Mouse (Mus musculus) thymus, adult 2 months (tissue): ENCODE measurements around the gene Hadhb. TPM values are rescaled to one million over a fixed set of nuclear protein-coding genes. Genes with fewer than 3 reads are reported as not detected.

ENCODE experiments used
- DNase-seq: peaks from one replicate; pipeline ENCODE4 v3.0.0; 2021
- H3K27ac ChIP-seq: fragments of 200-500 bp; 2 replicates; pipeline ENCODE4 v1.5.1; 2012; ENCODE audit warnings: low read length, control low read depth; ENCODE audit not compliant: control insufficient read depth, insufficient read depth
- H3K27me3 ChIP-seq: fragments of 200-500 bp; 2 replicates; pipeline ENCODE4 v1.6.1; 2012; ENCODE audit warnings: mild to moderate bottlenecking, low read length, moderate library complexity, mixed read lengths; ENCODE audit not compliant: control insufficient read depth, insufficient read depth
- H3K36me3 ChIP-seq: fragments of 200-500 bp; 2 replicates; pipeline ENCODE4 v1.6.1; 2012; ENCODE audit warnings: mild to moderate bottlenecking, low read length, moderate library complexity; ENCODE audit not compliant: control insufficient read depth, insufficient read depth
- H3K4me1 ChIP-seq: fragments of 200-500 bp; replicated peaks from 2 replicates; pipeline ENCODE4 v1.6.1; 2012; ENCODE audit warnings: low read length; ENCODE audit not compliant: control insufficient read depth, insufficient read depth
- H3K4me3 ChIP-seq: fragments of 200-500 bp; 2 replicates; pipeline ENCODE4 v1.5.1; 2012; ENCODE audit warnings: mild to moderate bottlenecking, low read length, control low read depth, moderate library complexity; ENCODE audit not compliant: control insufficient read depth, insufficient read depth
- CTCF ChIP-seq: fragments of 200-500 bp; IDR thresholded peaks from 2 replicates; pipeline ENCODE4 v1.5.1; 2012; ENCODE audit warnings: mild to moderate bottlenecking, control low read depth, low read length, moderate library complexity, borderline replicate concordance; ENCODE audit not compliant: control insufficient read depth, poor library complexity, insufficient read depth; ENCODE audit errors: extremely low read depth
- POLR2A ChIP-seq: fragments of 200-500 bp; IDR thresholded peaks from 2 replicates; pipeline ENCODE4 v1.6.1; 2012; ENCODE audit warnings: mild to moderate bottlenecking, low read length, control low read depth, moderate library complexity; ENCODE audit not compliant: control insufficient read depth, poor library complexity, insufficient read depth; ENCODE audit errors: extremely low read depth
- WGBS: fragments of 180-500 bp; shearing (Covaris S2); methylation state at CpG from one replicate; pipeline ENCODE4 v1.1.7; 2018; 5-methylcytosine and 5-hydroxymethylcytosine counted together
- polyA plus RNA-seq: library from polyadenylated mRNA; depleted of rRNA; stranded (reverse); fragments of >200 nt; gene quantifications from 2 replicates; pipeline ENCODE4 v1.2.3, GENCODE M21; 2012

Gene Hadhb
- polyA plus RNA-seq, 1 experiment, result 140 TPM

- H3K27ac ChIP-seq, result no peak overlapping the region
- TF ChIP-seq CTCF (no peak), POLR2A (no peak)
- WGBS, result 96% methylated on average over 5 of the region's 5 CpGs
- no peak overlapping the region for H3K4me3 ChIP-seq
- H3K4me1 ChIP-seq, result no peaks in the 10 kb centered on the region
- no peak for DNase-seq
- no peaks in the 10 kb centered on the region for H3K27me3 ChIP-seq
- H3K36me3 ChIP-seq, result peaks cover 65% of the 10 kb centered on the region
These were observed 15.4 kb downstream of the Hadhb start for GRCm38 (mm10) chr5:30170303-30170940.

GRCm38 (mm10) chr5:30172115-30172514 lies 17.1 kb downstream of the Hadhb start:
- TF ChIP-seq CTCF (no peak), POLR2A (no peak)
- no peak for DNase-seq
- no peak overlapping the region for H3K27ac ChIP-seq
- peaks cover 76% of the 10 kb centered on the region for H3K36me3 ChIP-seq
- H3K4me3 ChIP-seq, result no peak overlapping the region
- H3K27me3 ChIP-seq, result no peaks in the 10 kb centered on the region
- no peaks in the 10 kb centered on the region for H3K4me1 ChIP-seq

GRCm38 (mm10) chr5:30172931-30173692 lies 18.1 kb downstream of the Hadhb start:
- DNase-seq, result no peak
- Histone ChIP-seq H3K36me3 (peaks cover 80% of the 10 kb centered on the region), H3K27me3 (no peaks in the 10 kb centered on the region)

GRCm38 (mm10) chr5:30175811-30176210 lies 20.8 kb downstream of the Hadhb start:
- peaks cover 84% of the 10 kb centered on the region for H3K36me3 ChIP-seq
- no peak for DNase-seq
- no peaks in the 10 kb centered on the region for H3K4me1 ChIP-seq
- no peak overlapping the region for H3K27ac ChIP-seq
- H3K27me3 ChIP-seq, result no peaks in the 10 kb centered on the region
- TF ChIP-seq CTCF (no peak), POLR2A (no peak)
- H3K4me3 ChIP-seq, result no peak overlapping the region
- WGBS, result 94% methylated on average over 4 of the region's 4 CpGs

More at GRCm38 (mm10) chr5:30172931-30173692, 18.1 kb downstream of the Hadhb start:
- WGBS, result 91% methylated on average over 20 of the region's 20 CpGs
- Histone ChIP-seq H3K27ac (no peak overlapping the region), H3K4me3 (no peak overlapping the region), H3K4me1 (no peaks in the 10 kb centered on the region)
- TF ChIP-seq POLR2A (no peak), CTCF (no peak)

GRCm38 (mm10) chr5:30187687-30188485 lies 32.8 kb downstream of the Hadhb start:
- H3K4me3 ChIP-seq, result no peak overlapping the region
- H3K27ac ChIP-seq, result no peak overlapping the region
- no peak for DNase-seq
- H3K36me3 ChIP-seq, result peaks cover 40% of the 10 kb centered on the region
- 97% methylated on average over 12 of the region's 12 CpGs for WGBS
- no peaks in the 10 kb centered on the region for H3K27me3 ChIP-seq
- TF ChIP-seq POLR2A (no peak), CTCF (no peak)
- H3K4me1 ChIP-seq, result no peaks in the 10 kb centered on the region

- Histone ChIP-seq H3K4me1 (no peaks in the 10 kb centered on the region), H3K27me3 (no peaks in the 10 kb centered on the region), H3K36me3 (peaks cover 5% of the 10 kb centered on the region; the same call in 1 of the 2 replicates), H3K4me3 (no peak overlapping the region), H3K27ac (no peak overlapping the region)
- 93% methylated on average over 1 of the region's 1 CpGs for WGBS
- TF ChIP-seq POLR2A (no peak), CTCF (no peak)
- DNase-seq, result no peak
These were observed 37.4 kb downstream of the Hadhb start for GRCm38 (mm10) chr5:30192452-30192851.
